Mouse (Mus musculus): ENCODE results near the gene Gm21994. TPM values are rescaled to one million over a fixed set of nuclear protein-coding genes. Genes with fewer than 3 reads are reported as not detected.
"Not testable (repeated sequence)": the region's sequence is repeated elsewhere in the genome, so short reads cannot be mapped to it uniquely, and the experiment has no call there.

The Gm21994 gene
- polyA plus RNA-seq (2015; fragmentation: Nextera tagmentation; extraction: Ambion mirVana): 2.9 and 4.7 TPM in 2 replicates

DNA sequence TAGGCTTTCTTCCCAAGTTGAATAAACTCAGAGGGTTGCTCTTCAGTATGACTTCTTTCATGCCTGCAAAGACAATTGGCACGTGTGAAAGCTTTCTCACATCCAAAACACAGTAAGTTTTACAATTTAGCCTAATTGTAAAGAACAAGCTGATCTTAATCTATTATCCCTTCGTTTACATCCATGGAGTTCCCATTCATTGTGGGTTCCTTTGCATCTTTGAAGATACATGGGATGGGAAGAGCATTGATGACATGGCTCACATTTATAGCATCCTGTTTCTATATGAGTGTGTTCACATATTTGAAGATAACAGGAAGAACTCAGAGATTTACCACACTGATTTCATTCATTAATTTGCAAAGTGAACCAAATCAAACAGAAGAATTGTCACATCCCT is at the start of gene Gm21994:
Gm21994 (minus strand) TSS at position 101 of the 400 bp plus-strand sequence.
- H3K27me3 ChIP-seq; H3K4me3 ChIP-seq; H3K9ac ChIP-seq; H3K4me1 ChIP-seq (replicated peaks); H3K36me3 ChIP-seq; ATAC-seq (ENCODE audit: low read depth); H3K4me2 ChIP-seq; H3K27ac ChIP-seq (replicated peaks): not testable (repeated sequence)
- H3K9me3 ChIP-seq: peaks cover 15% of the 10 kb centered on the region; the same call in 1 of the 2 replicates
- WGBS: 62% methylated on average over 2 of the region's 2 CpGs

DNA sequence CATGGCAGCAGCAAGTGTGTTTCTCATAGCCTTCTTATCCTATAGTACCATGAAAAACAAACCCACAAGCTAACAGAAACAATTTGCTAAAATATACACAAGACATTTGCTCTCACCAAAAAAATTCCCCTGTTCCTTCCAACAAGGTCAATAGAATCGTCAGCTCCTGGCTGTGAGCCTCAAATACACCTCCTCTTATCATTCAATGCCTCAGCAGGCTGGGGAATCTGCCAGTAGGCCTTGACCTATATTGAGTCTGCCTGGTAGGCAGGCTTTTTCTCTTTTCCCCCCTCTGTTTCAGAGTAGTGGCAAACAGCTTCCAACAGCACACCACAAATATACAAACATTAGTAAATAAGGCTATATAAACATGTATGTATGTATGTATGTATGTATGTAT is 43.7 kb upstream of the Gm21994 start:
- Histone ChIP-seq H3K36me3 (no peaks in the 10 kb centered on the region), H3K9me3 (no peaks in the 10 kb centered on the region), H3K9ac (no peak overlapping the region), H3K4me1 (replicated peaks) (no peaks in the 10 kb centered on the region), H3K4me3 (no peak overlapping the region), H3K4me2 (no peak overlapping the region), H3K27ac (replicated peaks) (no peak overlapping the region), H3K27me3 (no peaks in the 10 kb centered on the region)
- no peak for ATAC-seq (ENCODE audit: low read depth)
- WGBS: 36% methylated on average over 1 of the region's 1 CpGs

DNA sequence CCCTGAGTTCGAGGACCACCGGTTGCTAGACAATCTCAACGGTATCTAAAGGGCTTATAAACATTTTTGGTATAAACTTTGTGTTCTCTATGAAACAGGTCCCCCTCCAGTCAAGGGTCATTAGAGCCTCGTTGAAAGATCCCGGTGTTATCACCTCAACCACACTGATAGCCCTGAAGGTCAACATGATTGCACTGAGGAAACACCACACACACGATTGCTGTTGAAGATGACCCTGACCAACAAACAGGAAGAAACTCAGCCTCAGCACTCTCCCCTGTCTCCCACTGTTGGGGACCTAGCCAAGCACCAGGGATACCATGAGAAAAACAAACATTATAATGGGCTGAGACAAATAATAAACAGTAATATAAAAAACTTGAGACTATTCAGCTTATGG is 38.3 kb upstream of the Gm21994 start:
- no peak overlapping the region for H3K4me2 ChIP-seq
- no peak overlapping the region for H3K9ac ChIP-seq
- H3K27me3 ChIP-seq: no peaks in the 10 kb centered on the region
- H3K9me3 ChIP-seq: no peaks in the 10 kb centered on the region
- H3K4me3 ChIP-seq: no peak overlapping the region
- H3K4me1 ChIP-seq (replicated peaks): no peaks in the 10 kb centered on the region
- no peak for ATAC-seq (ENCODE audit: low read depth)
- no peaks in the 10 kb centered on the region for H3K36me3 ChIP-seq
- H3K27ac ChIP-seq (replicated peaks): no peak overlapping the region
- WGBS: 87% methylated on average over 6 of the region's 6 CpGs

DNA sequence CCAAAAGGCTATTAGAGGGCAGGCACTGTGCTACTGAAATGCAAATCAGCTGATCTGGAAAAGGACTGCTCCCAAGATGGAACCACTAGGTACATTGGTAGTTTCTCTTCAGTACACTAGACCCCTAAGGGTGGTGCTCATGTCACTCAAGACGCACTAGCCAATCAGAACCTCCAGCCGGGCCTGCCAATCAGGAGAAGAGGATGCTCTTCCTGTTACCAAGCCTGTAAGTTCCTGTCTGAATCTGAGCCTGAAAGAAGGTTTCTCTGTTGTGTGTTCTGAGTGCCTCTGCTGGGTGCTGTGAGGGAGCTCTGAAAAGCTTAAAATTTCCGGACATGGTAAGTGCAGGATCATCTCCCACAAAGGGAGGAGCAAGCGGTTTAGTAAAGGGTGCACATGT is 1.9 kb upstream of the Gm21994 start, which contains the start of gene Gm14124:
Gm14124 (plus strand) TSS at position 227 of the 400 bp plus-strand sequence.
- H3K27ac ChIP-seq (replicated peaks); H3K4me3 ChIP-seq; H3K4me2 ChIP-seq; ATAC-seq (ENCODE audit: low read depth); H3K9ac ChIP-seq; H3K4me1 ChIP-seq (replicated peaks); H3K36me3 ChIP-seq; H3K27me3 ChIP-seq: not testable (repeated sequence)
- 92% methylated on average over 4 of the region's 4 CpGs for WGBS
- peaks cover 15% of the 10 kb centered on the region; the same call in 1 of the 2 replicates for H3K9me3 ChIP-seq

DNA sequence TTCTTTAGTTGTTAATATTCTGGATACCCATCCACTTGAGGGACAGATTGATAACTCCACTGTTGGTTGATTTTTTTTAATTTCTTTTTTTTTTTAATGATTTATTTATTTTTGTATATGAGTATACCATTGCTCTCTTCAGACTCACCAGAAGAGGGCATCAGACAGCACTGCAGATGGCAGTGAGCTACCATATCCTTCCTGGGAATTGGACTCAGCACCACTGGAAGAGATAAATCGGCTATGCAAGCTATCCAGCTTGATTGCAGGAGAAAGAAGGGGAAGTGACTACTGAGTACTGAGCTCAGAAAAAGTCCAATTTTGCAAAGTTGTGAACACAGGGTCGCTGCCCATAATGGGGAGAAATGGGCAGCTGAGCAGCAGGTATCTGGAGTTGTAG is 1.5 kb upstream of the Gm21994 start:
- 69% methylated on average over 2 of the region's 2 CpGs for WGBS
- ATAC-seq (ENCODE audit: low read depth): not testable (repeated sequence)

DNA sequence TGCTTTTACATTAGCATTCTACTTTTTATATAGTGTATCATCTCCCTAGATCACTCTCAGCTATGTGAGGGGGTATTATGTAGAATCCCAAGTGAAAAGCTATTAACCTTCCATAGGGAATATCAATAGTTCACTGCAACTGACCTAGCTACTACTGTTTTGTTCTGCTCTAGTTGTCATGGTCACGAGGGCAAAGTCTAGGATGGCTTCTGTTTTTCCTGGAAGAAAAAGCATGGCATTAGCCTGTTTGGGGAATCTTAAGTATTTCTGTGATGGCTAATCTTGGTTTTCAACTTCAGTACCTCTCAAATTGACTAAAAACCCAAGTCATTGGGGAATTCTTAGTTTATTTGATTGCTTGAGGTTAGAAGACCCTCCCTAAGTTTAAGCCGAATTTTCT is 12.2 kb downstream of the Gm21994 start:
- no peak for ATAC-seq (ENCODE audit: low read depth)
- no peak overlapping the region for H3K27ac ChIP-seq (replicated peaks)
- peaks cover 41% of the 10 kb centered on the region for H3K9me3 ChIP-seq
- H3K4me3 ChIP-seq: no peak overlapping the region
- no peak overlapping the region for H3K9ac ChIP-seq
- no peak overlapping the region for H3K4me2 ChIP-seq
- H3K27me3 ChIP-seq: no peaks in the 10 kb centered on the region
- WGBS: 91% methylated on average over 2 of the region's 2 CpGs
- H3K36me3 ChIP-seq: peaks cover 41% of the 10 kb centered on the region
- H3K4me1 ChIP-seq (replicated peaks): no peaks in the 10 kb centered on the region

More for the DNA sequence above, 1.5 kb upstream of the Gm21994 start:
- H3K36me3 ChIP-seq; H3K4me2 ChIP-seq; H3K27ac ChIP-seq (replicated peaks); H3K27me3 ChIP-seq; H3K4me3 ChIP-seq; H3K4me1 ChIP-seq (replicated peaks); H3K9ac ChIP-seq: not testable (repeated sequence)
- peaks cover 15% of the 10 kb centered on the region; the same call in 1 of the 2 replicates for H3K9me3 ChIP-seq

DNA sequence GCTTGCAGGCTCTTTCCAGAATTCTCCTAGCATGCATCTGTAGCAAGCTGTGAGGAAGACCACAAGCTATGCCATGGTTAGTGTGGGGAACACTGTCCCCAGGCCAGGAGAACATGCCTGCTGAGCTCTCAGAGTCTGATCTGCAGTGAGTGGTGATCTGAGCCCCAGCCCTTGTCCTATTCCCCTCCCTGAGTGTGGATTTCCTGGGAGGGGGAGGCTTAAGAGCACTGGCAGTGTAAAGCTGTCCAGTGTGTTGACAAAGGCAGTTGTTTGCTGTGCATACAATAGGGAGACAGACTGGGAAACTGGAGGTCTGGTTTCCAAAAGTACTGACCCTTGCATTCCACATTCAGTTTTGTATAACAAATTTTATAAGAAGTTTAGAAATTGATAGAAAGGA is 32.1 kb downstream of the Gm21994 start:
- H3K4me2 ChIP-seq; ATAC-seq (ENCODE audit: low read depth); H3K4me1 ChIP-seq (replicated peaks); H3K27me3 ChIP-seq; H3K9ac ChIP-seq; H3K9me3 ChIP-seq; H3K27ac ChIP-seq (replicated peaks); H3K36me3 ChIP-seq; H3K4me3 ChIP-seq: not testable (repeated sequence)

DNA sequence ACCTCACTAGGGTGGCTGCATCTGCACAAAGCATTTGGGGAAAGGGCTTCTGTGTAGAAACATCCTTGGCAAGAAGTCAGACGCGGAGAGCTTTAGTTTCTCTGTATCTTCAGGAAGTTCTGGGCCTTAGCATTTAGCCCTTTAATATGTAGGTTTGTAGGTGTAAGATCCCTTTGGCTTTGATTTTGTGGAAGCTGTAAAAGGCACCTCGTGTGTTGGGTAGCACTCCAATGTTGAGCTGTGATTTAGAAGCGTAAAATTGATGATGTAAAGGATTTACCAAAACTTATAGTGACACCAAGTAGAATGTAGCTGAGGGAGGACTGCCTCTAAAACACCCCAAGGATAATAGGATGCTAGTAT is 37.0 kb downstream of the Gm21994 start:
- H3K9ac ChIP-seq: peak overlapping the region; percentile 66
- not testable (repeated sequence) for H3K4me1 ChIP-seq (replicated peaks); H3K27me3 ChIP-seq; H3K9me3 ChIP-seq; H3K36me3 ChIP-seq
- peak; percentile 1; the same call in 1 of the 2 replicates for ATAC-seq (ENCODE audit: low read depth)
- peak overlapping the region; percentile 46 for H3K4me3 ChIP-seq
- H3K27ac ChIP-seq (replicated peaks): peak overlapping the region; percentile 67
- H3K4me2 ChIP-seq: peak overlapping the region; percentile 55
- WGBS: 14% methylated on average over 4 of the region's 4 CpGs

DNA sequence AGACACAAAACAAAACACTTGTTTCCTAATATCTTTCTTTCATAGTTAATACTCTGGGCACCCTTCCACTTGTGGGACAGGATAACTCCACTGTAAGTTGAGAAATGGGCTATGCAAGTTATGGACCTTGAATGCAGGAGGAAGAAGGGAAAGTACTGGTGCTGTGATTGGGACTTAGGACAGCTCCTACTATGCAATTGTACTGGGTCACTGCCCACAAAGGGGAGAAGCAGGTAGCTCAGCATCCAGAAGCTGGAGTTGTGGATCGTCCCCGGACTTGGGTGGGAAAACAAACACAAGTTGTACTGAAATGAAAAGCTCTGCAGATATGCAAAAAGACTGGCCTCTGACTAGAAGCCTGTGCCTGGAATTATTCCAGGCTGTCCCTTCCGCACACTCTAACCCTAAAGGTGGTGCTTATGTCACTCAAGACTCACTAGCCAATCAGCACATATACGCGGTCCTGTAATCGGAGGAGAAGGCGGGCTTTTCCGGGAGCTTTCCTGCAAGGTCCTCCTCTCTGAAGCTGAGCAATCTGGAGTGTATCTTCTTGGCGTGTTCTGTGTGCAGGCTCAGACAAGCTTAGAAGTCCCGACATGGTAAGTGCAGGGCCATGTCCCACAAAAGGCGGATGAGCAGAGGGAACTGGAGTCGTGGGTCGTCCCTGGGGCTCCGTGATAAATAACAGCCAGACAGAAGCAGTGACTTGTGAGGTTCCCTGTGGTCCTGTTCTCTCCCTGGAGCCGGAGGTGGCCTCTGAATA is 37.6 kb downstream of the Gm21994 start, which contains the start of gene Zfp937:
Zfp937 (plus strand) TSS at position 474 of the 763 bp plus-strand sequence.
- not testable (repeated sequence) for H3K4me1 ChIP-seq (replicated peaks); H3K27me3 ChIP-seq; H3K9me3 ChIP-seq; H3K36me3 ChIP-seq
- WGBS: 2% methylated on average over 15 of the region's 15 CpGs
- Histone ChIP-seq H3K9ac (peak within 1 kb of the TSS; percentile 66), H3K4me2 (peak within 1 kb of the TSS; percentile 55), H3K27ac (replicated peaks) (peak within 1 kb of the TSS; percentile 67), H3K4me3 (peak within 1 kb of the TSS; percentile 46)
- peak; percentile 100 for ATAC-seq (ENCODE audit: low read depth)

Other genes starting within 250 kb of the Gm21994 start
- 8.9 and 9.6 TPM in 2 replicates for gene Zfp120, start 118.9 kb downstream of the Gm21994 start, polyA plus RNA-seq (2015; fragmentation: Nextera tagmentation; extraction: Ambion mirVana)
- not detected in 2 replicates for gene Gm10770, start 75.9 kb downstream of the Gm21994 start, polyA plus RNA-seq (2015; fragmentation: Nextera tagmentation; extraction: Ambion mirVana)
- not detected in 2 replicates for gene Gm14139, start 73.8 kb downstream of the Gm21994 start, polyA plus RNA-seq (2015; fragmentation: Nextera tagmentation; extraction: Ambion mirVana)
- gene Zfp937, start 37.5 kb downstream of the Gm21994 start, polyA plus RNA-seq (2015; fragmentation: Nextera tagmentation; extraction: Ambion mirVana): 12.4 and 15.0 TPM in 2 replicates
- not detected in 2 replicates for gene Gm14124, start 1.9 kb upstream of the Gm21994 start, polyA plus RNA-seq (2015; fragmentation: Nextera tagmentation; extraction: Ambion mirVana)
- gene Gm10130, start 68.1 kb upstream of the Gm21994 start, polyA plus RNA-seq (2015; fragmentation: Nextera tagmentation; extraction: Ambion mirVana): 2.3 and 2.7 TPM in 2 replicates
- 14.6 and 18.2 TPM in 2 replicates for gene 3300002I08Rik, start 107.2 kb upstream of the Gm21994 start, polyA plus RNA-seq (2015; fragmentation: Nextera tagmentation; extraction: Ambion mirVana)
- 9.0 and 9.4 TPM in 2 replicates for gene Zfp442, start 195.9 kb upstream of the Gm21994 start, polyA plus RNA-seq (2015; fragmentation: Nextera tagmentation; extraction: Ambion mirVana)
- not detected in 2 replicates for gene Zfp345, start 229.5 kb upstream of the Gm21994 start, polyA plus RNA-seq (2015; fragmentation: Nextera tagmentation; extraction: Ambion mirVana)

Measured in neural tube, embryonic 13.5 days (tissue).